In the genomic region with DNA sequence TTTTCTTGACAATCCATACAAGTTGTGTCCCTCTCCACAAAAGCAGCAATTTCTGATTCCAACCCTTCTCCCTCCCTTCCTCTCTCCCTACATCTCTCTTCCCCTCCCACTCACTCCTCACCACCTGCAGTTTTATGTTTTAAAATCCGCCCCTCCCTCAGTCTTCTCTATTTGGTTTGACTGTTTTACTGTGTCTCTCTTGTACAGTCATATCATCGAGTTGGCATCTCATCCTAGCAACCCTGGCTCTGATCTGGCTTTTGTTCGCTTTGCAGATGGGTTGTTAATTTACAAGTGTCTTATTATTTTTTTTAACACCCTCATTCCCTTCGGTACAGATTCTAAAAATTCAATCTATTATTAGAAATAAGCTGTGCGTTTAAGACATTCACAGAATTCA, we compare ENCODE assay signal across 18 mouse cellular contexts. TPM values are rescaled to one million over a fixed set of nuclear protein-coding genes. Genes with fewer than 3 reads are reported as not detected.
DNase-seq lines count a peak whose midpoint lies in the region; TF ChIP-seq lines count a peak whose summit lies in the region.
"Had no signal": no experiment of that assay in that cellular context is flagged by ENCODE, and none has a peak within 500 bp of the region (broad histone marks: within the 10 kb centered on the region; RNA-seq: fewer than 3 reads in every experiment).

No protein-coding gene starts in this region.

- TF ChIP-seq POLR2A in thymus, adult 2 months (IDR thresholded peaks at IDR 0.05; ENCODE audit: control insufficient read depth, extremely low read depth, insufficient read depth, low read length, poor library complexity): no peak

- no peaks in the 10 kb centered on the region for H3K27me3 ChIP-seq in thymus, adult 2 months (ENCODE audit: control insufficient read depth, insufficient read depth, low read length)
- H3K27me3 ChIP-seq: embryonic facial prominence, embryonic 12.5 days had no signal

- no peak for TF ChIP-seq CTCF in layer of hippocampus, adult 2 months (conservative IDR thresholded peaks at IDR 0.05)
- no peak for TF ChIP-seq CTCF in thymus, adult 2 months (IDR thresholded peaks at IDR 0.05; ENCODE audit: borderline replicate concordance, control insufficient read depth, extremely low read depth, insufficient read depth, low read length, poor library complexity)

- H3K27ac ChIP-seq in layer of hippocampus, adult 2 months: peak overlapping the region; percentile 98
- H3K27ac ChIP-seq in thymus, adult 2 months (ENCODE audit: control insufficient read depth, insufficient read depth, low read length): no peak overlapping the region
- H3K27ac ChIP-seq: embryonic facial prominence, embryonic 12.5 days; hindbrain, embryonic 10.5 days; limb, embryonic 10.5 days had no signal

- H3K4me1 ChIP-seq in thymus, adult 2 months (replicated peaks; ENCODE audit: control insufficient read depth, insufficient read depth, low read length): peaks cover 26% of the 10 kb centered on the region
- H3K4me1 ChIP-seq: embryonic facial prominence, embryonic 12.5 days had no signal

- peak; percentile 63 for DNase-seq in layer of hippocampus, adult 11-12 months (ENCODE audit: low spot score)
- no peak for DNase-seq in layer of hippocampus, postnatal 36 days
- peak; percentile 41 to 50 for DNase-seq in right cerebral cortex, adult 2 months (ENCODE audit: low spot score in 2 of 2)
- no peak for DNase-seq in right cerebral cortex, postnatal 4 days
- peak; percentile 61 to 86 for DNase-seq in layer of hippocampus, adult 2 months (ENCODE audit: low spot score in 2 of 2)
- DNase-seq in telencephalon, adult 2 months (ENCODE audit: low read depth, low spot score): peak; percentile 89
- DNase-seq in thymus, adult 2 months: no peak
- DNase-seq: adrenal gland, postnatal 36 days; cerebellum, adult 9-10 months; gastrocnemius, postnatal 36 days; liver, postnatal 0 days; lung, postnatal 14 days; thymus, postnatal 25 days had no signal

- no peak overlapping the region for H3K4me3 ChIP-seq in layer of hippocampus, adult 2 months
- no peak overlapping the region for H3K4me3 ChIP-seq in thymus, adult 2 months (ENCODE audit: control insufficient read depth, insufficient read depth, low read length)
- H3K4me3 ChIP-seq: embryonic facial prominence, embryonic 12.5 days; erythroblast, embryonic 14.5 days; hindbrain, embryonic 10.5 days; limb, embryonic 10.5 days; megakaryocyte, embryonic 14.5 days had no signal

- 84% methylated on average over 5 of the region's 5 CpGs for WGBS in thymus, adult 2 months

- peaks cover 50% of the 10 kb centered on the region for H3K36me3 ChIP-seq in thymus, adult 2 months (ENCODE audit: control insufficient read depth, insufficient read depth, low read length)
- H3K36me3 ChIP-seq: embryonic facial prominence, embryonic 12.5 days; hindbrain, embryonic 10.5 days; limb, embryonic 10.5 days had no signal

RNA-seq across cellular contexts. Expression of gene Ramp1, which starts 27.3 kb away (rescaled TPM):
- total RNA-seq in layer of hippocampus, postnatal 36 days (2021): 10 to 100 TPM; 60.8 to 65.0 TPM
- total RNA-seq in layer of hippocampus, adult 2 months (2021): 10 to 100 TPM; 57.2 to 61.5 TPM
- polyA plus RNA-seq in thymus, adult 2 months (2012; rRNA removed): 261 and 288 TPM in 2 replicates

RNA-seq across cellular contexts. Expression of gene Ube2f, which starts 43.2 kb away (rescaled TPM):
- total RNA-seq in layer of hippocampus, postnatal 36 days (2021): 10 to 100 TPM; 53.1 to 57.9 TPM
- 10 to 100 TPM; 44.9 to 50.7 TPM for total RNA-seq in layer of hippocampus, adult 2 months (2021)
- 32.5 and 36.7 TPM in 2 replicates for polyA plus RNA-seq in thymus, adult 2 months (2012; rRNA removed)

Comparison
In these comparisons a context has a peak if more than half of its experiments do, and no peak if none do; other contexts are left out.
1. DNase-seq: peak in layer of hippocampus, adult 11-12 months (single experiment), right cerebral cortex, adult 2 months (2 of 2), layer of hippocampus, adult 2 months (2 of 2) and telencephalon, adult 2 months (single experiment); none in layer of hippocampus, postnatal 36 days (0 of 2), right cerebral cortex, postnatal 4 days (single experiment) and thymus, adult 2 months (single experiment).